Mouse (Mus musculus) hindbrain, embryonic 16.5 days (tissue): ENCODE data around the gene Ccl3. TPM values are rescaled to one million over a fixed set of nuclear protein-coding genes. Genes with fewer than 3 reads are reported as not detected.

Experiments
- ATAC-seq: fragments of 200-750 bp; cut with Nextera tagmentation; 2 replicates; pipeline ENCODE4 v1.8.0; 2017; ENCODE audit warnings: moderate TSS enrichment, moderate library complexity
- H3K27ac ChIP-seq: fragments of 300-500 bp; sonication (generic); 2 replicates; pipeline ENCODE4 v1.5.1; 2014; ENCODE audit warnings: low read depth, mild to moderate bottlenecking, control low read depth, low read length, moderate library complexity
- H3K27me3 ChIP-seq: fragments of 300-500 bp; sonication (generic); replicated peaks from 2 replicates; pipeline ENCODE4 v1.6.1; 2014; ENCODE audit warnings: low read length; ENCODE audit not compliant: control insufficient read depth, insufficient read depth
- H3K36me3 ChIP-seq: fragments of 300-500 bp; sonication (generic); 2 replicates; pipeline ENCODE4 v1.6.1; 2014; ENCODE audit warnings: mild to moderate bottlenecking, low read length, moderate library complexity, mixed read lengths; ENCODE audit not compliant: control insufficient read depth, insufficient read depth
- H3K4me1 ChIP-seq: fragments of 300-500 bp; sonication (generic); 2 replicates; pipeline ENCODE4 v1.6.1; 2014; ENCODE audit warnings: low read depth, low read length; ENCODE audit not compliant: control insufficient read depth, insufficient read depth
- H3K4me2 ChIP-seq: fragments of 300-500 bp; sonication (generic); 2 replicates; pipeline ENCODE4 v1.6.1; 2014; ENCODE audit warnings: mild to moderate bottlenecking, low read length, control low read depth, moderate library complexity
- H3K4me3 ChIP-seq: fragments of 300-500 bp; sonication (generic); 2 replicates; pipeline ENCODE4 v1.5.1; 2014; ENCODE audit warnings: mild to moderate bottlenecking, low read length, control low read depth, moderate library complexity
- H3K9ac ChIP-seq: fragments of 300-500 bp; sonication (generic); 2 replicates; pipeline ENCODE4 v1.6.1; 2014; ENCODE audit warnings: low read depth, mild to moderate bottlenecking, control low read depth, low read length, moderate library complexity
- H3K9me3 ChIP-seq: fragments of 300-500 bp; sonication (generic); 2 replicates; pipeline ENCODE4 v1.6.1; 2014; ENCODE audit warnings: mild to moderate bottlenecking, low read length, moderate library complexity; ENCODE audit not compliant: control insufficient read depth
- WGBS: fragments of 180-500 bp; shearing (Covaris S2); extraction: QIAGEN DNeasy Blood & Tissue Kit; methylation state at CpG from one replicate; pipeline ENCODE4 v1.1.7; 2014; 5-methylcytosine and 5-hydroxymethylcytosine counted together
- polyA plus RNA-seq: library from polyadenylated mRNA; unstranded; fragments of >200 nt; fragmentation: Nextera tagmentation; extraction: Ambion mirVana; gene quantifications from 2 replicates; pipeline ENCODE4 v1.2.1, GENCODE M21; 2015

The Ccl3 gene
- polyA plus RNA-seq, 1 experiment from 2014 or later: 2.0 TPM

DNA sequence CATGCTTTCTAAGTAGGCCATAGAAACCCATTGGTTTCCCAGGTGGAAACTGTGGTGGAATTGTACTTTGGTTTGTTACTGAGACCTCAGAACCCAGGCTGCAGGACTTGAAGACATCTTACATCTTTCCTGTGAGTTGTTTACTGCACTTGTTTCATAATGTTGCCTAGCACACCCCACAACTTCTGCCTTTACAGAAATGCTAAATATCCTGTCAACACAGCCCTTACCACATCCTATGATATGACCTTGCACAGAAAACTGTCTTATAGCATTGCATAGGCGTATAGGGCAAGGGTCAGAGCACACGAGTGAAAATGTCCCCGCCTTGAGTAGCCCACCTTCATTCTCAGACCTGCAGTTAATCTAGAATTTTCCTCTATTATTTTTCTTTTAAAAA lies 43.6 kb downstream of the Ccl3 start:
- H3K4me1 ChIP-seq: no peaks in the 10 kb centered on the region
- H3K27ac ChIP-seq: no peak overlapping the region
- H3K36me3 ChIP-seq: no peaks in the 10 kb centered on the region
- no peaks in the 10 kb centered on the region for H3K9me3 ChIP-seq
- H3K27me3 ChIP-seq: no peaks in the 10 kb centered on the region
- no peak overlapping the region for H3K9ac ChIP-seq
- ATAC-seq: no peak
- no peak overlapping the region for H3K4me2 ChIP-seq
- H3K4me3 ChIP-seq: no peak overlapping the region
- WGBS: 94% methylated on average over 3 of the region's 3 CpGs

DNA sequence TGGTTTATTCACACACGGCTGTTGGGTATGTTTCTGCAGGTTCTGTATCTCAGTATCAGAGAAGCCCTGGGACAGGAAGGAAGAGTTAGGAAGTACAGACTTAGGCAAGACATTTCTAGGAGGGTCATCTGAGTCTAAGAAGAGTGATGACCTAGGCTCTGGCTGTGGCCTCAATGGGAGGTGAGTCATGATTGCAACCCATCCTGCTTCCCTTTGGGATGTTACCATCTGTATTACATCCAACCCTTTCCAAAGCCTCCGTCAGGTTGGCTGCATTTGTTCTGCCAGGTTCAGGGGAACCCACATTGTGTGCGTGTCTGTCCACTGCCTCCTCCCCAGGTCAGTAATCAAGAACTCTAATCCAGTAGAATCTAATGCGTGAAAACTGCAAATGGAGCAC lies 44.5 kb downstream of the Ccl3 start:
- no peak for ATAC-seq
- no peaks in the 10 kb centered on the region for H3K9me3 ChIP-seq
- H3K27me3 ChIP-seq: no peaks in the 10 kb centered on the region
- no peaks in the 10 kb centered on the region for H3K36me3 ChIP-seq
- H3K4me2 ChIP-seq: no peak overlapping the region
- no peak overlapping the region for H3K9ac ChIP-seq
- no peaks in the 10 kb centered on the region for H3K4me1 ChIP-seq
- H3K4me3 ChIP-seq: no peak overlapping the region
- H3K27ac ChIP-seq: no peak overlapping the region
- WGBS: 91% methylated on average over 4 of the region's 4 CpGs

DNA sequence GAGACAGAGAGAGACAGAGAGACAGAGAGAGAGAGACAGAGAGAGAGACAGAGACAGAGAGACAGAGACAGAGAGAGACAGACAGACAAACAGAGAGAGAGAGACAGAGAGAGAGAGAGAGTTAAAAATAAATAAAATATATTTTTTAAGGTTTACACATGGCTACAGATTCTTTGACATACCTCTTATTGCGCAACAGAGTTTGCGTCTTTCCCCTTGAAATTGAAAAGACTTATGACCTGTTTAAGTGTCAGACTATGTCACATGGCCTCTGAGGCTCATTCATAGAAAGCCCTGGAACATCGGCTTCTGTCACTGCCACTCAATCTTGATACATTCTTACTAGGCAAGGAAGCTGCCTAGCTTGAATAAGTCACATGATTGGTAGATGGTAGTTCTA lies 45.8 kb downstream of the Ccl3 start:
- no peak overlapping the region for H3K4me2 ChIP-seq
- H3K27ac ChIP-seq: no peak overlapping the region
- H3K4me1 ChIP-seq: no peaks in the 10 kb centered on the region
- no peaks in the 10 kb centered on the region for H3K27me3 ChIP-seq
- H3K4me3 ChIP-seq: no peak overlapping the region
- no peaks in the 10 kb centered on the region for H3K36me3 ChIP-seq
- no peak overlapping the region for H3K9ac ChIP-seq
- 90% methylated on average over 3 of the region's 3 CpGs for WGBS
- ATAC-seq: no peak
- no peaks in the 10 kb centered on the region for H3K9me3 ChIP-seq

DNA sequence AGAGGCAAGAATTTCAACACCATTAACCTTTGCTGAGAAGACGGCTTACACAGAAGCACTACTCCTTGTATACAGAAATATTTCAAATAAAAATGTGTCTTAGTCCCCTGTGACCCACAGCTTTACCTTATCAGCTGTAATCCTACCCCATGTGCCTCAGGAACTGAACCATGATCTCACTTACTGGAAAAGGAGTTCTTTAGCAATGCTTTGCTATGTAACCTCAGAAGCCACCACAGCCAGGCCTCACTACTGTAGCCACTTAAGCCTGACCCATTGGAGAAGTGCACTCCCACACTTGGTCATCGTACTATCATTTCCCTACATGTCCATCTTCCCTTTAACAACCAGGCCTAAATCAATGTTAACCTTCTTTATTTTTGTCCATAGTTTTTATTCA lies 48.6 kb downstream of the Ccl3 start:
- Histone ChIP-seq H3K4me3 (no peak overlapping the region), H3K9me3 (no peaks in the 10 kb centered on the region), H3K36me3 (no peaks in the 10 kb centered on the region), H3K4me2 (no peak overlapping the region), H3K4me1 (no peaks in the 10 kb centered on the region), H3K27me3 (no peaks in the 10 kb centered on the region), H3K9ac (no peak overlapping the region), H3K27ac (no peak overlapping the region)
- ATAC-seq: no peak
- 90% methylated on average over 2 of the region's 2 CpGs for WGBS

DNA sequence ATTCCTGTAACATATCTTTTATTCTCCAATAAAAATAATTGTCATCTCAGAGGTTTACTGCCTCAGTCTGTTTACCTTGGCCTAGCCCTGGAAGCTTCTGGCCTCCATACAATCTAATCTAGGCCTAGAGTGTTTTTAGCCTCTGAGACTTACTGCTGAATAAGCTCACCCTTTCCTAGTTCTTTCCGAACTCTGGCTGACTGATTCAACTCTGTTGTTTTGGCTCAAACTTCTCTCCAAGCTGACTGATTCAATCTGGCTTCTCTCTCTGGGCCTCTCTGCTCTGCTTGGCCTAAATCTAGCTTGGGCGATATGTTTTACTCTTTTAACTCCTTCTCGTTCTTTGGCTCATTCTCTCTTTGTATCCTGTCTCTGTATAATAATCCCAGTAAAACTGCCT lies 50.2 kb downstream of the Ccl3 start:
- 90% methylated on average over 3 of the region's 3 CpGs for WGBS
- H3K9ac ChIP-seq: no peak overlapping the region
- H3K27me3 ChIP-seq: no peaks in the 10 kb centered on the region
- no peak overlapping the region for H3K4me2 ChIP-seq
- no peak for ATAC-seq
- H3K9me3 ChIP-seq: no peaks in the 10 kb centered on the region
- H3K4me1 ChIP-seq: no peaks in the 10 kb centered on the region
- no peak overlapping the region for H3K27ac ChIP-seq
- no peaks in the 10 kb centered on the region for H3K36me3 ChIP-seq
- H3K4me3 ChIP-seq: no peak overlapping the region

DNA sequence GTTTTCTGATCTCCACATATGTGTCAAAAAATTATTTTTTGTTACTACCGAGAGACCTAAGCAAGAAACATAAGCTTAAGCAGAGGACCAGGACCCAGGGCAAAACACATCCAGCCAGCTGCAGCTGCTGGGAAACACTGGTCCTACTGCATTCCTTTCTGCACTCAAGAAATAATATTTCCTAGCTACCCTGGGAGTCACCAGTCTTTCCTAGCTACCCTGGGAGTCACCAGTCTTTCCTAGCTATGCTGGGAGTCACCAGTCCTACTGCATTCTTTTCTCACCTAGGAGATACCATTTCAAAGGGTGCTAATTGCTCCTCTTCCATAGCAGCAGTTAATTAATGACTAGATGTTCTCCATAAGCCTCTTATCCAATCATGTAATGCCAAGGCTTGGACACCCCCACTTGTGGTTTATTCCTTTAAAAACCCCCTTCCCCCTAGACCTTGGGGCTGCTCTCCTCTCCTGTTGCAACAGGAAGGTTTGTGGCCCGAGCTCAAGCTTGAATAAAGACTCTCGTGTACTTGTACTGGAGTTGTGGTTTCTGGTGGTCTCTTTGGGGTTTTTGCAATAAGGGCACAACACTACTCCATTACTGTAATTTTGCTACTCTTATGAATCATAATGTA lies 50.8 kb downstream of the Ccl3 start:
- Histone ChIP-seq H3K4me3 (no peak overlapping the region), H3K4me1 (no peaks in the 10 kb centered on the region), H3K27ac (no peak overlapping the region), H3K27me3 (no peaks in the 10 kb centered on the region), H3K9ac (no peak overlapping the region), H3K4me2 (no peak overlapping the region), H3K36me3 (no peaks in the 10 kb centered on the region), H3K9me3 (no peaks in the 10 kb centered on the region)
- no peak for ATAC-seq
- 89% methylated on average over 3 of the region's 3 CpGs for WGBS

Other genes starting within 250 kb of the Ccl3 start
- 15.1 and 32.7 TPM in 2 replicates for gene Rasl10b, start 240.2 kb downstream of the Ccl3 start, polyA plus RNA-seq
- gene Gas2l2, start 219.9 kb downstream of the Ccl3 start, polyA plus RNA-seq: 0.92 and 1.2 TPM in 2 replicates
- gene 1700020L24Rik, start 211.7 kb downstream of the Ccl3 start, polyA plus RNA-seq: 0.50 and 0.56 TPM in 2 replicates
- gene Mmp28, start 186.3 kb downstream of the Ccl3 start, polyA plus RNA-seq: 3.2 and 3.4 TPM in 2 replicates
- gene Taf15, start 176.3 kb downstream of the Ccl3 start, polyA plus RNA-seq: 7.3 and 9.4 TPM in 2 replicates
- not detected in 2 replicates for gene Heatr9, start 127.2 kb downstream of the Ccl3 start, polyA plus RNA-seq
- gene Ccl5, start 118.8 kb downstream of the Ccl3 start, polyA plus RNA-seq: 0.33 TPM in 1 of 2 replicates, not detected in the other
- 2.1 and 2.4 TPM in 2 replicates for gene Ccl9, start 70.7 kb downstream of the Ccl3 start, polyA plus RNA-seq
- gene Ccl6, start 56.3 kb downstream of the Ccl3 start, polyA plus RNA-seq: 2.3 and 3.4 TPM in 2 replicates
- gene Rpl9-ps1, start 3.7 kb downstream of the Ccl3 start, polyA plus RNA-seq: not detected in 2 replicates
- gene Ccl4, start 13.2 kb upstream of the Ccl3 start, polyA plus RNA-seq: 1.1 and 1.4 TPM in 2 replicates
- gene Wfdc17, start 54.6 kb upstream of the Ccl3 start, polyA plus RNA-seq: 0.33 and 0.87 TPM in 2 replicates
- not detected in 2 replicates for gene Wfdc18, start 59.7 kb upstream of the Ccl3 start, polyA plus RNA-seq
- gene Wfdc21, start 97.6 kb upstream of the Ccl3 start, polyA plus RNA-seq: 0.42 TPM in 1 of 2 replicates, not detected in the other
- 26.6 and 29.6 TPM in 2 replicates for gene Heatr6, start 104.3 kb upstream of the Ccl3 start, polyA plus RNA-seq
- 0.25 and 0.33 TPM in 2 replicates for gene Hnf1b, start 200.7 kb upstream of the Ccl3 start, polyA plus RNA-seq